In genomic region chr1:88298686-88299528, GRCm38 (mm10) we compare ENCODE assay signal across 16 mouse cellular contexts. TPM values are rescaled to one million over a fixed set of nuclear protein-coding genes. Genes with fewer than 3 reads are reported as not detected.
DNase-seq lines count a peak whose midpoint lies in the region; ATAC-seq and TF ChIP-seq lines count a peak whose summit lies in the region.
"Had no signal": no experiment of that assay in that cellular context is flagged by ENCODE, and none has a peak within 500 bp of the region (broad histone marks: within the 10 kb centered on the region; RNA-seq: fewer than 3 reads in every experiment).

No protein-coding gene starts in this region.

- H3K4me1 ChIP-seq in heart, embryonic 10.5 days = no peaks in the 10 kb centered on the region
- H3K4me1 ChIP-seq in heart, embryonic 11.5 days (ENCODE audit: control insufficient read depth, insufficient read depth, low read length) = no peaks in the 10 kb centered on the region
- no peaks in the 10 kb centered on the region for H3K4me1 ChIP-seq in CH12.LX (ENCODE audit: control insufficient read depth in 1 of 2, insufficient read depth in 2 of 2)
- H3K4me1 ChIP-seq: liver, embryonic 12.5 days; midbrain, embryonic 12.5 days had no signal

- H3K9me3 ChIP-seq in heart, embryonic 10.5 days = peaks cover 84% of the 10 kb centered on the region
- peaks cover 83% of the 10 kb centered on the region for H3K9me3 ChIP-seq in heart, embryonic 11.5 days (replicated peaks; ENCODE audit: control insufficient read depth, low read length)
- peaks cover 22% of the 10 kb centered on the region for H3K9me3 ChIP-seq in CH12.LX (replicated peaks; ENCODE audit: low read length)

- H3K79me2 ChIP-seq in CH12.LX (replicated peaks; ENCODE audit: control insufficient read depth, extremely low read depth, insufficient read depth, poor library complexity, severe bottlenecking) = no peaks in the 10 kb centered on the region

- peak; percentile 78 for DNase-seq in heart, embryonic 10.5 days (ENCODE audit: low spot score)
- peak; percentile 0 for DNase-seq in lung, postnatal 25 days (ENCODE audit: low spot score)
- no peak for DNase-seq in lung, adult 18-20 months
- no peak for DNase-seq in CH12.LX (ENCODE audit: extremely low read depth)
- no peak for DNase-seq in spleen, adult 12 weeks (ENCODE audit: low spot score)
- DNase-seq in spleen, postnatal 14 days (ENCODE audit: low spot score in 2 of 2) = no peak
- DNase-seq: cerebellum, adult 18-20 months; heart, postnatal 36 days; kidney, adult 8-10 months; lung, postnatal 14 days; right cerebral cortex, adult 18-20 months had no signal

- no peak for TF ChIP-seq POLR2A in CH12.LX (IDR thresholded peaks at IDR 0.05; ENCODE audit: low read depth, low read length)

- no peak for TF ChIP-seq EP300 in CH12.LX (IDR thresholded peaks at IDR 0.05; ENCODE audit: low read length)

- 55% methylated on average over 4 of the region's 4 CpGs for WGBS in heart, embryonic 10.5 days
- 56% methylated on average over 4 of the region's 4 CpGs for WGBS in heart, embryonic 11.5 days (ENCODE audit: insufficient replicate concordance)

- no peaks in the 10 kb centered on the region for H3K27me3 ChIP-seq in heart, embryonic 10.5 days (ENCODE audit: insufficient read depth, poor library complexity, severe bottlenecking)
- H3K27me3 ChIP-seq in heart, embryonic 11.5 days (ENCODE audit: control insufficient read depth, insufficient read depth, low read length) = no peaks in the 10 kb centered on the region
- peaks cover 44% of the 10 kb centered on the region for H3K27me3 ChIP-seq in CH12.LX (replicated peaks)
- H3K27me3 ChIP-seq: liver, embryonic 12.5 days; midbrain, embryonic 12.5 days had no signal

- TF ChIP-seq RAD21 in CH12.LX (IDR thresholded peaks at IDR 0.05; ENCODE audit: low read depth, low read length) = no peak

- H3K4me3 ChIP-seq in heart, embryonic 10.5 days = no peak overlapping the region
- no peak overlapping the region for H3K4me3 ChIP-seq in heart, embryonic 11.5 days (ENCODE audit: low read depth, low read length)
- H3K4me3 ChIP-seq in CH12.LX (replicated peaks in 1 of 3; ENCODE audit: low read depth in 2 of 3, low read length in 2 of 3, poor library complexity in 1 of 3) = no peak overlapping the region
- H3K4me3 ChIP-seq: liver, embryonic 12.5 days; midbrain, embryonic 12.5 days had no signal

- no peak overlapping the region for H3K27ac ChIP-seq in heart, embryonic 10.5 days
- H3K27ac ChIP-seq in heart, embryonic 11.5 days (ENCODE audit: low read depth, low read length) = no peak overlapping the region
- H3K27ac ChIP-seq in CH12.LX (ENCODE audit: insufficient read depth, low read depth) = no peak overlapping the region
- H3K27ac ChIP-seq: liver, embryonic 12.5 days; midbrain, embryonic 12.5 days had no signal

- TF ChIP-seq CTCF in CH12.LX (conservative IDR thresholded peaks at IDR 0.05 in 1 of 2, IDR thresholded peaks at IDR 0.05 in 1 of 2; ENCODE audit: low read depth in 2 of 2, low read length in 2 of 2) = no peak

- H3K4me2 ChIP-seq in heart, embryonic 11.5 days = no peak overlapping the region
- no peak overlapping the region for H3K4me2 ChIP-seq in CH12.LX (ENCODE audit: insufficient read depth, low read depth, poor library complexity, severe bottlenecking)
- H3K4me2 ChIP-seq: liver, embryonic 12.5 days; midbrain, embryonic 12.5 days had no signal

- in situ Hi-C loops in CH12.LX (cut with MboI; ENCODE audit: low pct_ligation_motif_present, low pct_unique_long_range_greater_than_20kb, low sequenced_read_pairs) = loop anchor here (25.0 kb wide), 1 partner anchor 337 kb away; no protein-coding TSS in a partner anchor

- no peaks in the 10 kb centered on the region for H3K36me3 ChIP-seq in heart, embryonic 10.5 days
- no peaks in the 10 kb centered on the region for H3K36me3 ChIP-seq in heart, embryonic 11.5 days (ENCODE audit: control insufficient read depth, insufficient read depth, low read length)
- no peaks in the 10 kb centered on the region for H3K36me3 ChIP-seq in CH12.LX (replicated peaks in 1 of 2; ENCODE audit: control insufficient read depth in 1 of 2, insufficient read depth in 1 of 2, low read length in 1 of 2)
- H3K36me3 ChIP-seq: liver, embryonic 12.5 days; midbrain, embryonic 12.5 days had no signal

- dilution Hi-C loops in CH12.LX (cut with MboI; ENCODE audit: extremely low pct_ligation_motif_present, extremely low pct_unique_long_range_greater_than_20kb, low sequenced_read_pairs) = no loop called here

- no peak overlapping the region for H3K9ac ChIP-seq in heart, embryonic 11.5 days (ENCODE audit: low read depth, low read length)
- H3K9ac ChIP-seq in CH12.LX (ENCODE audit: insufficient read depth, low read depth) = no peak overlapping the region
- H3K9ac ChIP-seq: liver, embryonic 12.5 days; midbrain, embryonic 12.5 days had no signal

- no peak for ATAC-seq in heart, embryonic 11.5 days (replicated peaks; ENCODE audit: insufficient number of reproducible peaks, low FRiP score, low TSS enrichment)
- 0 out of 2 replicates have a peak, but pooled peaks have one; percentile 7 for ATAC-seq in erythroid progenitor cell, adult 5-6 weeks (replicated peaks; ENCODE audit: low FRiP score, poor library complexity, severe bottlenecking)
- ATAC-seq: liver, embryonic 12.5 days had no signal

TF ChIP-seq in CH12.LX, 34 proteins besides CTCF, POLR2A, EP300 and RAD21:
- TF ChIP-seq GABPA (IDR thresholded peaks at IDR 0.05; ENCODE audit: insufficient replicate concordance, low read depth, low read length) (no peak), MAFK (IDR thresholded peaks at IDR 0.05; ENCODE audit: insufficient replicate concordance, low read length) (0 out of 2 replicates have a peak, but pooled peaks have one; percentile 8)

RNA-seq across cellular contexts. Expression of gene Trpm8, which starts 21.4 kb away (rescaled TPM):
- polyA plus RNA-seq in heart, embryonic 10.5 days (2016; fragmentation: Nextera tagmentation; extraction: Ambion mirVana) = 0.11 and 0.15 TPM in 2 replicates
- 0.10 TPM in 1 of 2 replicates, not detected in the other for polyA plus RNA-seq in heart, embryonic 11.5 days (2014; fragmentation: Nextera tagmentation; extraction: Ambion mirVana)
- total RNA-seq in CH12.LX (2012; rRNA removed) (not detected in 2 replicates), CH12.LX (2014; rRNA removed) (not detected in 2 replicates)
- not detected in 2 replicates for polyA plus RNA-seq in CH12.LX (2012; ENCODE audit: insufficient read length, low read depth)
- not detected in 2 replicates for total RNA-seq in erythroid progenitor cell, adult 5-6 weeks (2015; ENCODE audit: low replicate concordance)
- total RNA-seq in erythroid progenitor cell, adult 5-6 weeks (2017; ENCODE audit: low replicate concordance) = not detected in 2 replicates
- total RNA-seq: heart, postnatal 36 days had no signal
- polyA plus RNA-seq: gonadal fat pad, adult 2 months; liver, embryonic 12.5 days; midbrain, embryonic 12.5 days had no signal

RNA-seq across cellular contexts. Expression of gene Hjurp, which starts 21.5 kb away (rescaled TPM):
- polyA plus RNA-seq in heart, embryonic 10.5 days (2016; fragmentation: Nextera tagmentation; extraction: Ambion mirVana) = 143 and 155 TPM in 2 replicates
- polyA plus RNA-seq in heart, embryonic 11.5 days (2014; fragmentation: Nextera tagmentation; extraction: Ambion mirVana) = 117 and 118 TPM in 2 replicates
- total RNA-seq in CH12.LX (2012; rRNA removed) = 65.2 and 69.8 TPM in 2 replicates
- total RNA-seq in CH12.LX (2014; rRNA removed) = 74.1 and 80.8 TPM in 2 replicates
- 64.8 and 67.6 TPM in 2 replicates for polyA plus RNA-seq in CH12.LX (2012; ENCODE audit: insufficient read length, low read depth)
- 297 and 306 TPM in 2 replicates for total RNA-seq in erythroid progenitor cell, adult 5-6 weeks (2015; ENCODE audit: low replicate concordance)
- 349 and 388 TPM in 2 replicates for total RNA-seq in erythroid progenitor cell, adult 5-6 weeks (2017; ENCODE audit: low replicate concordance)

Comparison
In these comparisons a context has a peak if more than half of its experiments do, and no peak if none do; other contexts are left out.
1. DNase-seq: peak in heart, embryonic 10.5 days (single experiment) and lung, postnatal 25 days (single experiment); none in lung, adult 18-20 months (0 of 2), CH12.LX (single experiment), spleen, adult 12 weeks (single experiment) and spleen, postnatal 14 days (0 of 2).